Mouse (Mus musculus) heart, embryonic 11.5 days (tissue): Measurements from ENCODE around the gene Olfr1173. TPM values are rescaled to one million over a fixed set of nuclear protein-coding genes. Genes with fewer than 3 reads are reported as not detected.

Experiments
- ATAC-seq: fragments of 200-750 bp; cut with Nextera tagmentation; replicated peaks from 2 replicates; pipeline ENCODE4 v1.8.0; 2017; ENCODE audit warnings: moderate library complexity; ENCODE audit not compliant: insufficient number of reproducible peaks, low FRiP score, low TSS enrichment
- H3K27ac ChIP-seq: fragments of 300-500 bp; sonication (generic); 2 replicates; pipeline ENCODE4 v1.5.1; 2014; ENCODE audit warnings: mild to moderate bottlenecking, low read depth, low read length
- H3K27me3 ChIP-seq: fragments of 300-500 bp; sonication (generic); 2 replicates; pipeline ENCODE4 v1.6.1; 2014; ENCODE audit warnings: mild to moderate bottlenecking, low read length, mixed read lengths; ENCODE audit not compliant: control insufficient read depth, insufficient read depth
- H3K36me3 ChIP-seq: fragments of 300-500 bp; sonication (generic); 2 replicates; pipeline ENCODE4 v1.6.1; 2014; ENCODE audit warnings: mild to moderate bottlenecking, low read length, moderate library complexity, mixed read lengths; ENCODE audit not compliant: control insufficient read depth, insufficient read depth
- H3K4me1 ChIP-seq: fragments of 300-500 bp; sonication (generic); 2 replicates; pipeline ENCODE4 v1.6.1; 2014; ENCODE audit warnings: low read length; ENCODE audit not compliant: control insufficient read depth, insufficient read depth
- H3K4me2 ChIP-seq: fragments of 300-500 bp; sonication (generic); 2 replicates; pipeline ENCODE4 v1.6.1; 2014; ENCODE audit warnings: mild to moderate bottlenecking, moderate library complexity
- H3K4me3 ChIP-seq: fragments of 300-500 bp; sonication (generic); 2 replicates; pipeline ENCODE4 v1.5.1; 2014; ENCODE audit warnings: low read depth, low read length
- H3K9ac ChIP-seq: fragments of 300-500 bp; sonication (generic); 2 replicates; pipeline ENCODE4 v1.6.1; 2014; ENCODE audit warnings: mild to moderate bottlenecking, low read depth, low read length, moderate library complexity
- H3K9me3 ChIP-seq: fragments of 300-500 bp; sonication (generic); replicated peaks from 2 replicates; pipeline ENCODE4 v1.6.1; 2016; ENCODE audit warnings: low read length; ENCODE audit not compliant: control insufficient read depth
- WGBS: fragments of 180-500 bp; shearing (Covaris S2); extraction: QIAGEN DNeasy Blood & Tissue Kit; methylation state at CpG from one replicate; pipeline ENCODE4 v1.1.7; 2014; ENCODE audit not compliant: insufficient replicate concordance; 5-methylcytosine and 5-hydroxymethylcytosine counted together
- polyA plus RNA-seq: library from polyadenylated mRNA; unstranded; fragments of >200 nt; fragmentation: Nextera tagmentation; extraction: Ambion mirVana; gene quantifications from 2 replicates; pipeline ENCODE4 v1.2.1, GENCODE M21; 2014

Gene Olfr1173
- not detected in 2 replicates for polyA plus RNA-seq

DNA sequence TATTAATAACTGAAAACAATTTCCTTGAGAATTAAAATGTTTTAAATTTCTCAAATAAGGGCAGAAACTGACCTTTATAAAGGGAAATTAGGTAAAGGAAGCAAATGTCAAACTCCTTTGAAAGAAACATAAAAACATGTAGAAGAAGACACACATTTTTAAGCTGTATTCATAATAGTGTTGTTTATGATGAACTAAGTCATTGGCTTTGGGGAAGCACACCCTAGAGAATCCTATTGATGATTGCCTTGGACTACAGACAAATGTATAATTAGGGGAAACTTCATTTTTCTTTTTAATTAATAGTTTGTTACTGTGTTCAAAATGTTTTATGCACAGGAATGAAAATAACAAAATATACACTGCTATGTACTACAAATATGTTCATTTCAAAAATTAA lies at the start of gene Olfr1173:
Gene Olfr1173 (minus strand): TSS at position 101 of the 400 bp plus-strand sequence.
- H3K27ac ChIP-seq = no peak within 1 kb of the TSS
- no peaks in the 10 kb centered on the region for H3K36me3 ChIP-seq
- no peaks in the 10 kb centered on the region for H3K9me3 ChIP-seq
- no peaks in the 10 kb centered on the region for H3K4me1 ChIP-seq
- H3K9ac ChIP-seq = no peak within 1 kb of the TSS
- H3K4me2 ChIP-seq = no peak within 1 kb of the TSS
- H3K27me3 ChIP-seq = no peaks in the 10 kb centered on the region
- no peak for ATAC-seq
- H3K4me3 ChIP-seq = no peak within 1 kb of the TSS

DNA sequence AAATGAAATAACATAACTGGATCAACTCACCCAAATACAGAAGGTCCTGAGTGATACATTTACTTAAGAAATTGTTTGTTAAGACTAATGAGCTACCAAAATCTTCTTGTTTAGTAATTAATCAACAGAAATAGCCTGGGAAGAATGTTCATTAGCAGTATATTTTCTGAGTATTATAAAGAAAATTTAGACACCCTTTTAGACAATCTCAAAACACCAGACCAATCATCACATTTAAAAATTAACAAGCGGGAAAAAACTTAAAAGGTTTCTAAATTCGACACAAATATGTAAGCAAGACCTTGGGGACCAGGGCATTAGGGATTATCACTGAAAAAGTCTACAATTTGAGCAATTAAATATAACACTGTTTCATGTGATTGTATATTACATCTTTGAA lies 47.4 kb upstream of the Olfr1173 start, which contains the start of gene Olfr1175-ps:
Gene Olfr1175-ps (minus strand): TSS at position 101 of the 400 bp plus-strand sequence.
- Histone ChIP-seq H3K9ac (no peak within 1 kb of the TSS), H3K36me3 (no peaks in the 10 kb centered on the region), H3K27me3 (no peaks in the 10 kb centered on the region), H3K4me2 (no peak within 1 kb of the TSS), H3K4me3 (no peak within 1 kb of the TSS), H3K4me1 (no peaks in the 10 kb centered on the region), H3K27ac (no peak within 1 kb of the TSS), H3K9me3 (no peaks in the 10 kb centered on the region)
- no peak for ATAC-seq
- WGBS = 72% methylated on average over 2 of the region's 2 CpGs

DNA sequence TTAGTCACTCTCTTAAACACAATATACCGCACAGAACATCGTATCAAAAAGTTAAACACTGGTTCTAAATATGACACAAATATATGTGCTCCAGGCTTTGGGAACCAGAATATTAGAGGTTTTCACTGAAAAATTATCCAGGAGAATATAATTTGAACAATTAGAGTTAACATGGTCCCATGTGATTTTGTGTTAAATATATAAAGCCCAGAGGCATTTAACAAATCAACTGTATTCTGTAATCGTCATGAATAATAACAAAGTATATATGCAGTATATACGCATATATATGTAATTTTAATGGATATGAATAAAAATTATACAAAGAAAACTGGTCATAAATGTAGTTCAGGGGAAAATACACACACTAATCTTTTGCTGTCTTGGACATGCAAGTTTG lies 35.4 kb upstream of the Olfr1173 start, which contains the start of gene Olfr1174-ps:
Gene Olfr1174-ps (minus strand): TSS at position 101 of the 400 bp plus-strand sequence.
- no peaks in the 10 kb centered on the region for H3K36me3 ChIP-seq
- no peaks in the 10 kb centered on the region for H3K4me1 ChIP-seq
- no peak within 1 kb of the TSS for H3K4me2 ChIP-seq
- H3K9me3 ChIP-seq = no peaks in the 10 kb centered on the region
- H3K4me3 ChIP-seq = no peak within 1 kb of the TSS
- H3K27me3 ChIP-seq = no peaks in the 10 kb centered on the region
- H3K9ac ChIP-seq = no peak within 1 kb of the TSS
- WGBS = 89% methylated on average over 4 of the region's 4 CpGs
- ATAC-seq = no peak
- no peak within 1 kb of the TSS for H3K27ac ChIP-seq

DNA sequence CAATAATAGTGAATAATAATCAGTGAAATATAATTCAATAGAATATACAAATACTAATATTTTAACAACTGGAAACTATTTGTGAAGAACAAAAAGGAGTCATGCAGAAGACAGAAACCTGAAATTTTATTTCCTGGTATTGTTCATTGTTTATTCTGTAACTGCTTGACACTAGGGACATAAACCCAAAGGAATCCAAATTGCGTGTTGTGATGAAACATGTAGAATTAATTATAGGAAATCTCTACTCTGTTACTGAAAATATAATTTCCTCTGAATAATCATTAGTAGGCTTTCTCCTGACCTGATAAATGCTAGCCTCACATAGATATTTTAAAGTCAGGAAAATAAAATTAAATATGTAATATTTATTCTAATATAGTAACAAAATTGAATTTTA lies 51.4 kb downstream of the Olfr1173 start, which contains the start of gene Olfr1170:
Gene Olfr1170 (minus strand): TSS at position 101 of the 400 bp plus-strand sequence.
- H3K9ac ChIP-seq = no peak within 1 kb of the TSS
- no peaks in the 10 kb centered on the region for H3K27me3 ChIP-seq
- WGBS = 88% methylated on average over 1 of the region's 1 CpGs
- H3K4me2 ChIP-seq = no peak within 1 kb of the TSS
- ATAC-seq = no peak
- H3K4me1 ChIP-seq = no peaks in the 10 kb centered on the region
- H3K36me3 ChIP-seq = no peaks in the 10 kb centered on the region
- H3K4me3 ChIP-seq = no peak within 1 kb of the TSS
- no peaks in the 10 kb centered on the region for H3K9me3 ChIP-seq
- H3K27ac ChIP-seq = no peak within 1 kb of the TSS

Other genes starting within 250 kb of the Olfr1173 start
- not detected in 2 replicates for gene Olfr73, start 242.2 kb downstream of the Olfr1173 start, polyA plus RNA-seq
- gene Olfr1162, start 228.7 kb downstream of the Olfr1173 start, polyA plus RNA-seq = not detected in 2 replicates
- gene Olfr1163, start 208.0 kb downstream of the Olfr1173 start, polyA plus RNA-seq = not detected in 2 replicates
- not detected in 2 replicates for gene Olfr1164, start 185.9 kb downstream of the Olfr1173 start, polyA plus RNA-seq
- not detected in 2 replicates for gene Olfr1166, start 151.6 kb downstream of the Olfr1173 start, polyA plus RNA-seq
- not detected in 2 replicates for gene Olfr1167, start 124.7 kb downstream of the Olfr1173 start, polyA plus RNA-seq
- gene Olfr1168, start 98.0 kb downstream of the Olfr1173 start, polyA plus RNA-seq = not detected in 2 replicates
- gene Olfr1170, start 51.5 kb downstream of the Olfr1173 start, polyA plus RNA-seq = not detected in 2 replicates
- gene Olfr1174-ps, start 35.3 kb upstream of the Olfr1173 start, polyA plus RNA-seq = not detected in 2 replicates
- gene Olfr1175-ps, start 47.3 kb upstream of the Olfr1173 start, polyA plus RNA-seq = not detected in 2 replicates
- not detected in 2 replicates for gene Olfr1176, start 56.8 kb upstream of the Olfr1173 start, polyA plus RNA-seq
- gene Olfr1177-ps, start 66.6 kb upstream of the Olfr1173 start, polyA plus RNA-seq = not detected in 2 replicates
- not detected in 2 replicates for gene Olfr1178, start 107.2 kb upstream of the Olfr1173 start, polyA plus RNA-seq
- gene Olfr1179, start 126.6 kb upstream of the Olfr1173 start, polyA plus RNA-seq = not detected in 2 replicates
- not detected in 2 replicates for gene Olfr1180, start 139.3 kb upstream of the Olfr1173 start, polyA plus RNA-seq
- not detected in 2 replicates for gene Olfr1181, start 146.3 kb upstream of the Olfr1173 start, polyA plus RNA-seq
- gene Gm13757, start 169.3 kb upstream of the Olfr1173 start, polyA plus RNA-seq = not detected in 2 replicates
- not detected in 2 replicates for gene Olfr1183, start 175.0 kb upstream of the Olfr1173 start, polyA plus RNA-seq
- gene Olfr1184, start 203.7 kb upstream of the Olfr1173 start, polyA plus RNA-seq = not detected in 2 replicates
- gene Olfr1185-ps1, start 213.4 kb upstream of the Olfr1173 start, polyA plus RNA-seq = not detected in 2 replicates
- not detected in 2 replicates for gene Olfr1186, start 238.7 kb upstream of the Olfr1173 start, polyA plus RNA-seq